Mouse (Mus musculus) heart, postnatal 0 days (tissue): ENCODE measurements around the gene Filip1l. TPM values are rescaled to one million over a fixed set of nuclear protein-coding genes. Genes with fewer than 3 reads are reported as not detected.
A peak's percentile ranks its signal among the peaks of the same experiment; 100 is the strongest.

Experiments
- ATAC-seq: fragments of 200-750 bp; cut with Nextera tagmentation; 2 replicates; pipeline ENCODE4 v1.8.0; 2017; ENCODE audit warnings: low read depth, moderate number of reproducible peaks, moderate library complexity; ENCODE audit not compliant: insufficient read depth
- DNase-seq: peaks from one replicate; pipeline ENCODE4 v3.0.0-alpha.2; 2016; ENCODE audit warnings: low spot score
- H3K27ac ChIP-seq: fragments of 300-500 bp; sonication (generic); 2 replicates; pipeline ENCODE4 v1.5.1; 2014; ENCODE audit warnings: low read depth, mild to moderate bottlenecking
- H3K27me3 ChIP-seq: fragments of 300-500 bp; sonication (generic); 2 replicates; pipeline ENCODE4 v1.6.1; 2014; ENCODE audit warnings: low read length, mixed read lengths; ENCODE audit not compliant: control insufficient read depth, insufficient read depth
- H3K36me3 ChIP-seq: fragments of 300-500 bp; sonication (generic); replicated peaks from 2 replicates; pipeline ENCODE4 v1.6.1; 2014; ENCODE audit warnings: low read length, mixed read lengths; ENCODE audit not compliant: control insufficient read depth, insufficient read depth
- H3K4me1 ChIP-seq: fragments of 300-500 bp; sonication (generic); 2 replicates; pipeline ENCODE4 v1.6.1; 2014; ENCODE audit warnings: antibody characterized with exemption; ENCODE audit not compliant: control insufficient read depth, insufficient read depth
- H3K4me2 ChIP-seq: fragments of 300-500 bp; sonication (generic); 2 replicates; pipeline ENCODE4 v1.6.1; 2014; ENCODE audit warnings: low read depth, mild to moderate bottlenecking, low read length, moderate library complexity
- H3K4me3 ChIP-seq: fragments of 300-500 bp; sonication (generic); 2 replicates; pipeline ENCODE4 v1.5.1; 2014; ENCODE audit warnings: low read depth, low read length
- H3K9ac ChIP-seq: fragments of 300-500 bp; sonication (generic); replicated peaks from 2 replicates; pipeline ENCODE4 v1.6.1; 2014; ENCODE audit warnings: low read depth, low read length, mixed read lengths
- H3K9me3 ChIP-seq: fragments of 300-500 bp; sonication (generic); replicated peaks from 2 replicates; pipeline ENCODE4 v1.6.1; 2016; ENCODE audit warnings: low read length; ENCODE audit not compliant: control insufficient read depth
- CTCF ChIP-seq: IDR thresholded peaks from 2 replicates; pipeline ENCODE4 v1.5.1; 2016; ENCODE audit warnings: antibody characterized with exemption, control low read depth, low read depth
- EP300 ChIP-seq: IDR thresholded peaks from 2 replicates; pipeline ENCODE4 v1.6.1; 2016; ENCODE audit warnings: antibody characterized with exemption, low read depth
- WGBS: fragments of 180-500 bp; shearing (Covaris S2); extraction: QIAGEN DNeasy Blood & Tissue Kit; methylation state at CpG from one replicate; pipeline ENCODE4 v1.1.7; 2014; 5-methylcytosine and 5-hydroxymethylcytosine counted together
- polyA plus RNA-seq: library from polyadenylated mRNA; unstranded; fragments of >200 nt; fragmentation: Nextera tagmentation; extraction: Ambion mirVana; gene quantifications from 2 replicates; pipeline ENCODE4 v1.2.1, GENCODE M21; 2015
- total RNA-seq: library from RNA; depleted of rRNA; stranded (reverse); fragments of >200 nt; gene quantifications from 2 replicates; pipeline ENCODE4 v1.2.3, GENCODE M21; 2014; ENCODE audit warnings: low replicate concordance

Gene Filip1l
- total and polyA plus RNA-seq, 2 experiments from 2014 or later: 14.1 to 26.0 TPM

DNA sequence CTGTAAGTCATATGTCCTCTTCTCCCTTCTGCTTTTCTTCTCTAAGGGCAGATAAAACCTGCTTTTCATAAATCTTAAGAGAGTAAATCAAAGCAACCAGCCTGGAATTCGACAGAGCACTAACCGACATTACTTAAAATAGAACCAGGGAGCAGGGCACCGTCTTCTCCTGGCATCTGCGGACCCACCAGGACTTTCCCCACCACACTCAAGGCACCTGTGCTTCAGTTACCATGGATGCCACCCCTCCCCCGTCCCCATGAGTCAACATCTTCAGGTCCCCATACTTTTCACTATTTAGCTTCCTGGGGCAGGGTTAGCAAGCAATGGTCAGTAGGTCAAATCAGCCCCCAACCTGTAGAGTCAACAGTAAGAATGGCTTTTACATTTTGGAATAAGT lies 76.1 kb downstream of the Filip1l start:
- H3K9ac ChIP-seq: no peak overlapping the region
- no peaks in the 10 kb centered on the region for H3K27me3 ChIP-seq
- TF ChIP-seq CTCF (no peak), EP300 (no peak)
- ATAC-seq (no peak), DNase-seq (no peak)
- H3K9me3 ChIP-seq: no peaks in the 10 kb centered on the region
- WGBS: 53% methylated on average over 5 of the region's 5 CpGs
- no peak overlapping the region for H3K27ac ChIP-seq
- H3K36me3 ChIP-seq: no peaks in the 10 kb centered on the region
- H3K4me1 ChIP-seq: peaks cover 12% of the 10 kb centered on the region
- H3K4me3 ChIP-seq: no peak overlapping the region
- H3K4me2 ChIP-seq: no peak overlapping the region

DNA sequence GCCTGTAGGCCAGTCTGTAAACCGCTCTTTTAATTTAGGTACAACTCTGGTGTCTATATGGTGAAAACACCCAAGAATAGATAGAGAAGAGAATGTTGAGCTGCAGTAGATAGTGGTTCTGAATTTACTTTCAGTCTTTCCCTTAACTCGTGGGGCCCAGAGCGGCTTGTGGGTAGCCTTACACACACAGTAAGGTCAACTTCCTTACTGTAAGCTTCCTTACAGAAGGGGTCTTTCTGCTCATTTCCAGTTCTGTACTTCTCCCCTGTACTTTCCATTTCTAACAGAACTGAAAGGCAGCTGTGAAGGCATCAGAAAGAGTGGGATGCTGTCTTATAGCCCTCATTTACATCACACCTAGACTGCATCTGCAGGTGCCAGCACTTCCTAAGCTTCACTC lies 78.4 kb downstream of the Filip1l start:
- Histone ChIP-seq H3K9ac (no peak overlapping the region), H3K27me3 (no peaks in the 10 kb centered on the region), H3K4me2 (no peak overlapping the region), H3K4me3 (no peak overlapping the region), H3K9me3 (no peaks in the 10 kb centered on the region), H3K4me1 (peaks cover 12% of the 10 kb centered on the region), H3K36me3 (no peaks in the 10 kb centered on the region), H3K27ac (no peak overlapping the region)
- ATAC-seq: no peak
- DNase-seq: no peak
- no peak for TF ChIP-seq CTCF
- no peak for TF ChIP-seq EP300
- WGBS: 80% methylated on average over 3 of the region's 3 CpGs

DNA sequence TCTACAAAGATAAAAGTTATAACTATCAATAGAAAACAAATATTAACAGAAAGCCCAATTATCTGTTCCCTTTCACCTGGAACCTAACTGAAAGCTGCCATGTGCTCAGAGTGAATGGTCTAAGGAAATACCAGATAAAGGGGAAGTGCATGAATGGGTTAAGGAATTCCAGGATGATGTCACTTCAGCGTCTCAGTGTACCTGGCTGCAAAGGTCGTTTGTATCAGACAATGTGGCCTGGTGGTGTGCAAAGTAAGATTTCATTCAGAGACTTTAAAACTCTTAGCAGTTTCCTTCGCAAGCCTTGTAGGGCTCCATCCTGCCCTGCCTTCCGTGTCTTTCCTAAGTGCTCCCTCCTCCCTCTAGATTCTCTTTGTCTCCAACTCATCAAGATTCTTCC lies 80.3 kb downstream of the Filip1l start:
- no peak overlapping the region for H3K9ac ChIP-seq
- no peak overlapping the region for H3K27ac ChIP-seq
- no peaks in the 10 kb centered on the region for H3K27me3 ChIP-seq
- H3K36me3 ChIP-seq: no peaks in the 10 kb centered on the region
- TF ChIP-seq EP300 (no peak), CTCF (no peak)
- 55% methylated on average over 4 of the region's 4 CpGs for WGBS
- no peak overlapping the region for H3K4me3 ChIP-seq
- H3K9me3 ChIP-seq: no peaks in the 10 kb centered on the region
- no peak for ATAC-seq
- peaks cover 7% of the 10 kb centered on the region; the same call in 1 of the 2 replicates for H3K4me1 ChIP-seq
- H3K4me2 ChIP-seq: no peak overlapping the region
- no peak for DNase-seq

DNA sequence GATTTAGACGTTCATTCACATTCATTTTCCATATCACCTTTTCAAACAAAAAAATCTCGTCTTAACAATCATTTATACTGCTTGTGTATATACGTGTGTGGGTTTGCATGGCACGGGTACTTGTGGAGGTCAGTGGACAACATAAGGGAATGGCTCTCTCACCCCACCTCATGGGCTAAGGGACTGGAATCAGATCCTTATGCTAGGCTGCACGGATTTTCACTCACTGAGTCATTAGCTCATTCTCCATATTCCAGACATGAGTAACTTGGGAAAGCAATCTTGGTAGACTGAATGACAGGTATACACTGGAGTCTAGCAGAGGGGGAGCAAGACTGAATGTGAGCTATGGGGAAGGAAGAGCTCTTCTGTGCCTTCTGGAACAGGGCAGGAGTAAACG lies 80.8 kb downstream of the Filip1l start:
- no peak overlapping the region for H3K27ac ChIP-seq
- no peak overlapping the region for H3K4me3 ChIP-seq
- DNase-seq (no peak), ATAC-seq (no peak)
- peaks cover 6% of the 10 kb centered on the region; the same call in 1 of the 2 replicates for H3K4me1 ChIP-seq
- TF ChIP-seq CTCF: no peak
- TF ChIP-seq EP300: no peak
- no peaks in the 10 kb centered on the region for H3K36me3 ChIP-seq
- H3K4me2 ChIP-seq: no peak overlapping the region
- H3K27me3 ChIP-seq: no peaks in the 10 kb centered on the region
- H3K9me3 ChIP-seq: no peaks in the 10 kb centered on the region
- no peak overlapping the region for H3K9ac ChIP-seq
- WGBS: 86% methylated on average over 6 of the region's 6 CpGs

DNA sequence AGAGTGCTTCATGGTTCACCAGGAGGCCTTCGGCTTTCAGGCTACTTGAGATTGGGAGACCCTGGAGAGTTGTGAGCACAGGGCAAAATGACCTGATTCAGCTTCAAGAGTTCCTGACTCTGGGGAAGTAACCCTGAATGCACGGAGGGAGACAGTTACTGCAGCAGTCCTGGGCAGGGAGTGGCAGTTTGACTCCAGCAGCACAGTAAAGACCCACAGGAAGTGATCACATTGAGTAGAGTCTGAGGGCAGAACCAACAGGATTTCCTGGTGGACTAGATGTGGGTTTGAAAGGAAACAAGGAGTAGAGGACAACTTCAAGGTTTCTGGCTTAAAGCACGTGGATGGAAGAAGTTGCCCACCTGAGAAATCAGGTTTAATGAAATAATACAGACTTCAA lies 81.7 kb downstream of the Filip1l start:
- Histone ChIP-seq H3K27me3 (no peaks in the 10 kb centered on the region), H3K36me3 (no peaks in the 10 kb centered on the region), H3K4me1 (no peaks in the 10 kb centered on the region), H3K4me3 (no peak overlapping the region), H3K27ac (no peak overlapping the region), H3K9ac (no peak overlapping the region), H3K4me2 (no peak overlapping the region), H3K9me3 (no peaks in the 10 kb centered on the region)
- ATAC-seq (peak; percentile 49; the same call in 1 of the 2 replicates), DNase-seq (no peak)
- 59% methylated on average over 3 of the region's 3 CpGs for WGBS
- no peak for TF ChIP-seq CTCF
- no peak for TF ChIP-seq EP300

DNA sequence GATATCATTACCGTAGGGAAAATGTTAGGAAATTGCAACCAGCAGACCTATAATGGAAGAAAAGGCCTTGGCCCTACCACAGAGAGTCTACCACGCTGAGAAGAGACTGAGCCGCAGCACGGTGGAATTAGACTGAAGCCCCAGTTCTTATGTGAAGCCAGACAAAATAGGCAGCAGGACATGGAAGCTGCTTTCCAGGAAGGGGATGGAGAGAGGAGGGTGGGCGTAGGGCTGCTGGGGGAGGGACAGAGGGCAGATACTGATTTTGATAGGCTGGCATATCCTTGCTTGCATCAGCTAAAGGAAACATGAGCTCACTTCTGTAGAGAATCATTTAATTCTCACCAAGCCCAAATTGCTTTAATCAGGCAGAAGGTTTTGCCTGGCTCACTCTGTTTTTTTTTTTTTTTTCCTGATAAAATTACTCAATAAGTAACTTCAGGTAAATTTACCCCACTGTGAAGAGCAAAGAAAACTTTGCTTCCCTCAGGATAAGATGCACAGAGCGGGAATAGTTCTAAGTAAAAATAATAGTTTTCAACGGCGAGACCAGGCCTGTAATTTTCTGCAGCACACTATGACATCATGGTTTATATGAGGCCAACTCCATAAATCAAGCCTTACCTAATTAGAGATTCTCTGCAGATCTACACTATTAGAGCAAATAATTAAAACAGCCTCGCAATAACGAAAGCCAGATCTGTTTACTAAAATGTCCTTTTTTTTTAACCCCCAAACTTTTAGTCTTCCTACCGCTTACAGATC lies 84.8 kb downstream of the Filip1l start:
- no peaks in the 10 kb centered on the region for H3K36me3 ChIP-seq
- TF ChIP-seq EP300 (no peak), CTCF (no peak)
- H3K27me3 ChIP-seq: no peaks in the 10 kb centered on the region
- no peak overlapping the region for H3K9ac ChIP-seq
- no peak overlapping the region for H3K27ac ChIP-seq
- no peaks in the 10 kb centered on the region for H3K4me1 ChIP-seq
- ATAC-seq: no peak
- 70% methylated on average over 11 of the region's 11 CpGs for WGBS
- H3K9me3 ChIP-seq: no peaks in the 10 kb centered on the region
- no peak overlapping the region for H3K4me3 ChIP-seq
- no peak for DNase-seq
- no peak overlapping the region for H3K4me2 ChIP-seq
